Mouse (Mus musculus) adrenal gland, postnatal 25 days (tissue): ENCODE data around the gene Mmp27. TPM values are rescaled to one million over a fixed set of nuclear protein-coding genes. Genes with fewer than 3 reads are reported as not detected.
A peak's percentile ranks its signal among the peaks of the same experiment; 100 is the strongest.

Experiments used
- DNase-seq: peaks from one replicate; pipeline ENCODE4 v3.0.0; 2021; ENCODE audit warnings: mixed read lengths
- long read RNA-seq: library from polyadenylated mRNA; stranded (forward); transcript quantifications from one replicate; pipeline ENCODE4 v2.0.0, GENCODE M21; 2021
- total RNA-seq: library from RNA; stranded (reverse); gene quantifications from 2 replicates; pipeline ENCODE4 v1.2.3, GENCODE M21; 2021

Gene Mmp27
- 5.5 and 9.0 TPM in 2 replicates for total RNA-seq
- long read RNA-seq = 0 reads

GRCm38 (mm10) chr9:7571162-7571561 is at the start of gene Mmp27:
Mmp27 (plus strand) TSS chr9:7571396.
- no peak for DNase-seq

GRCm38 (mm10) chr9:7526255-7526940 is 44.8 kb upstream of the Mmp27 start:
- DNase-seq = no peak

- DNase-seq = no peak
Measured at GRCm38 (mm10) chr9:7542763-7543162, 28.4 kb upstream of the Mmp27 start.

- DNase-seq = no peak
Measured at GRCm38 (mm10) chr9:7544923-7545457, 26.2 kb upstream of the Mmp27 start.

- DNase-seq = no peak
Measured at GRCm38 (mm10) chr9:7545471-7545870, 25.7 kb upstream of the Mmp27 start.

- DNase-seq = no peak
Measured at GRCm38 (mm10) chr9:7545920-7546319, 25.3 kb upstream of the Mmp27 start.

GRCm38 (mm10) chr9:7551943-7552342 is 19.3 kb upstream of the Mmp27 start:
- DNase-seq = no peak

- no peak for DNase-seq
Measured at GRCm38 (mm10) chr9:7553536-7553935, 17.7 kb upstream of the Mmp27 start.

GRCm38 (mm10) chr9:7554382-7554781 is 16.8 kb upstream of the Mmp27 start:
- peak; percentile 42 for DNase-seq

GRCm38 (mm10) chr9:7558221-7559017 is 12.8 kb upstream of the Mmp27 start, which contains the start of gene Mmp8:
Mmp8 (plus strand) TSS chr9:7558456.
- no peak for DNase-seq

GRCm38 (mm10) chr9:7560026-7560425 is 11.2 kb upstream of the Mmp27 start:
- no peak for DNase-seq

GRCm38 (mm10) chr9:7567376-7567775 is 3.8 kb upstream of the Mmp27 start:
- no peak for DNase-seq

- DNase-seq = no peak
Measured at GRCm38 (mm10) chr9:7567923-7568322, 3.3 kb upstream of the Mmp27 start.

- DNase-seq = no peak
Measured at GRCm38 (mm10) chr9:7570485-7570884, 711 bp upstream of the Mmp27 start.

- DNase-seq = no peak
Measured at GRCm38 (mm10) chr9:7572188-7572587, 992 bp downstream of the Mmp27 start.

- no peak for DNase-seq
Measured at GRCm38 (mm10) chr9:7572663-7573308, 1.6 kb downstream of the Mmp27 start.

- no peak for DNase-seq
Measured at GRCm38 (mm10) chr9:7575526-7575925, 4.3 kb downstream of the Mmp27 start.

- no peak for DNase-seq
Measured at GRCm38 (mm10) chr9:7577371-7577770, 6.2 kb downstream of the Mmp27 start.

- no peak for DNase-seq
Measured at GRCm38 (mm10) chr9:7590063-7590462, 18.9 kb downstream of the Mmp27 start.

- DNase-seq = no peak
Measured at GRCm38 (mm10) chr9:7593272-7593812, 22.1 kb downstream of the Mmp27 start.

GRCm38 (mm10) chr9:7594816-7595540 is 23.8 kb downstream of the Mmp27 start:
- peak; percentile 69 for DNase-seq
